Mouse (Mus musculus) hindbrain, embryonic 16.5 days (tissue): Measurements from ENCODE around the gene Med9. TPM values are rescaled to one million over a fixed set of nuclear protein-coding genes. Genes with fewer than 3 reads are reported as not detected.

ENCODE experiments used
- ATAC-seq: fragments of 200-750 bp; cut with Nextera tagmentation; 2 replicates; pipeline ENCODE4 v1.8.0; 2017; ENCODE audit warnings: moderate TSS enrichment, moderate library complexity
- H3K27ac ChIP-seq: fragments of 300-500 bp; sonication (generic); 2 replicates; pipeline ENCODE4 v1.5.1; 2014; ENCODE audit warnings: low read depth, mild to moderate bottlenecking, control low read depth, low read length, moderate library complexity
- H3K27me3 ChIP-seq: fragments of 300-500 bp; sonication (generic); replicated peaks from 2 replicates; pipeline ENCODE4 v1.6.1; 2014; ENCODE audit warnings: low read length; ENCODE audit not compliant: control insufficient read depth, insufficient read depth
- H3K36me3 ChIP-seq: fragments of 300-500 bp; sonication (generic); 2 replicates; pipeline ENCODE4 v1.6.1; 2014; ENCODE audit warnings: mild to moderate bottlenecking, low read length, moderate library complexity, mixed read lengths; ENCODE audit not compliant: control insufficient read depth, insufficient read depth
- H3K4me1 ChIP-seq: fragments of 300-500 bp; sonication (generic); 2 replicates; pipeline ENCODE4 v1.6.1; 2014; ENCODE audit warnings: low read depth, low read length; ENCODE audit not compliant: control insufficient read depth, insufficient read depth
- H3K4me2 ChIP-seq: fragments of 300-500 bp; sonication (generic); 2 replicates; pipeline ENCODE4 v1.6.1; 2014; ENCODE audit warnings: mild to moderate bottlenecking, low read length, control low read depth, moderate library complexity
- H3K4me3 ChIP-seq: fragments of 300-500 bp; sonication (generic); 2 replicates; pipeline ENCODE4 v1.5.1; 2014; ENCODE audit warnings: mild to moderate bottlenecking, low read length, control low read depth, moderate library complexity
- H3K9ac ChIP-seq: fragments of 300-500 bp; sonication (generic); 2 replicates; pipeline ENCODE4 v1.6.1; 2014; ENCODE audit warnings: low read depth, mild to moderate bottlenecking, control low read depth, low read length, moderate library complexity
- H3K9me3 ChIP-seq: fragments of 300-500 bp; sonication (generic); 2 replicates; pipeline ENCODE4 v1.6.1; 2014; ENCODE audit warnings: mild to moderate bottlenecking, low read length, moderate library complexity; ENCODE audit not compliant: control insufficient read depth
- WGBS: fragments of 180-500 bp; shearing (Covaris S2); extraction: QIAGEN DNeasy Blood & Tissue Kit; methylation state at CpG from one replicate; pipeline ENCODE4 v1.1.7; 2014; 5-methylcytosine and 5-hydroxymethylcytosine counted together
- polyA plus RNA-seq: library from polyadenylated mRNA; unstranded; fragments of >200 nt; fragmentation: Nextera tagmentation; extraction: Ambion mirVana; gene quantifications from 2 replicates; pipeline ENCODE4 v1.2.1, GENCODE M21; 2015

Med9 gene
- polyA plus RNA-seq, 1 experiment from 2014 or later: 40.4 TPM

GRCm38 (mm10) chr11:60003811-60004210 is 55.8 kb downstream of the Med9 start:
- Histone ChIP-seq H3K27ac (no peak overlapping the region), H3K27me3 (no peaks in the 10 kb centered on the region), H3K4me2 (no peak overlapping the region), H3K4me1 (peaks cover 1% of the 10 kb centered on the region), H3K4me3 (no peak overlapping the region), H3K9ac (no peak overlapping the region), H3K9me3 (no peaks in the 10 kb centered on the region), H3K36me3 (no peaks in the 10 kb centered on the region)
- WGBS: 91% methylated on average over 8 of the region's 8 CpGs
- ATAC-seq: no peak

DNA sequence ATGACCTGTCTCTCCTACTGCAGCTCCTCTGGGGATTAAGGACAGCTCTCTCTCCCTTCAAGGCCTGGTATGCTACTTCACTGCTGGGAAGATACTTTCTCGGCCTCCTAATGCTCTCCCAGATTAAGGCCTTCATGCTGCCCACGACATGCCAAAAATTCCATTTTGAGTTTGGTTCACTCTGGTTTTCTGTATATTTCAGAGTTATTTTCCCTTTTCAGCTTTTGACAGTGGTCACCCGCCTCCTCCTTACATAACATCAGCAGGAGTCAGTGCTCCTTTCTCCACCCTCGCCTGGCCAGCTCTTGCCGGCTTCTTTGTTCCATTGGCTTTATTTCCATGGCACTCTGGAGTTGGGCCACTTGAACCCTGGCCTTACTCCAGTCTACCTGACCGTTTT is 56.7 kb downstream of the Med9 start:
- no peaks in the 10 kb centered on the region for H3K27me3 ChIP-seq
- no peak overlapping the region for H3K27ac ChIP-seq
- 57% methylated on average over 6 of the region's 6 CpGs for WGBS
- no peak overlapping the region for H3K9ac ChIP-seq
- H3K4me2 ChIP-seq: no peak overlapping the region
- H3K9me3 ChIP-seq: no peaks in the 10 kb centered on the region
- H3K4me1 ChIP-seq: peaks cover 8% of the 10 kb centered on the region
- no peak overlapping the region for H3K4me3 ChIP-seq
- no peaks in the 10 kb centered on the region for H3K36me3 ChIP-seq
- ATAC-seq: no peak

DNA sequence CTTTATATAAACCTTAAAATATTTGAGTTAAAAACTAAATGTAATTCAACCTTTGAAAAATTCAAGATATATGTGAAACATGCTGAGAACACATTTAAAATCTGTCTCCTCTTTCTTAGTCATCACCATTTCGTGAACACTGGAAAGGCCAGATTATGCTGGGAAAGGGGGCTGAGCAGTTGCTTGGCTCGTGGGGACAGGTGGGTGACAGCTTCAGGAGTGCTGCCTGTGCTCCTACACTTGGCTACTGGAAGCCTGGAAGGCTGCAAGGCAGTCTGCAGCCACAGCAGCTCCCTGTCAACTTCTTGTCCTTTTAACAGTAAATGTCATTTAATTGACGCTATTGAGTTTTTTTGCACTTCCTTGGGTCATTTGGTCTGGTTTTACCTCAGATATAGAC is 57.9 kb downstream of the Med9 start:
- H3K4me2 ChIP-seq: no peak overlapping the region
- H3K9ac ChIP-seq: no peak overlapping the region
- H3K27me3 ChIP-seq: no peaks in the 10 kb centered on the region
- no peaks in the 10 kb centered on the region for H3K36me3 ChIP-seq
- no peak overlapping the region for H3K27ac ChIP-seq
- no peak overlapping the region for H3K4me3 ChIP-seq
- 77% methylated on average over 3 of the region's 3 CpGs for WGBS
- H3K4me1 ChIP-seq: peaks cover 8% of the 10 kb centered on the region
- ATAC-seq: no peak
- no peaks in the 10 kb centered on the region for H3K9me3 ChIP-seq

- Histone ChIP-seq H3K4me3 (no peak overlapping the region), H3K27me3 (no peaks in the 10 kb centered on the region), H3K4me2 (no peak overlapping the region), H3K36me3 (no peaks in the 10 kb centered on the region), H3K4me1 (peaks cover 8% of the 10 kb centered on the region), H3K27ac (no peak overlapping the region), H3K9ac (no peak overlapping the region), H3K9me3 (no peaks in the 10 kb centered on the region)
- ATAC-seq: no peak
- WGBS: 55% methylated on average over 3 of the region's 3 CpGs
Measured at GRCm38 (mm10) chr11:60009451-60009850, 61.4 kb downstream of the Med9 start.

- Histone ChIP-seq H3K27me3 (no peaks in the 10 kb centered on the region), H3K9me3 (no peaks in the 10 kb centered on the region), H3K4me1 (peaks cover 8% of the 10 kb centered on the region), H3K4me3 (no peak overlapping the region), H3K4me2 (no peak overlapping the region), H3K27ac (no peak overlapping the region), H3K36me3 (no peaks in the 10 kb centered on the region), H3K9ac (no peak overlapping the region)
- ATAC-seq: no peak; the same call in 1 of the 2 replicates
- WGBS: 75% methylated on average over 3 of the region's 3 CpGs
Measured at GRCm38 (mm10) chr11:60011516-60011915, 63.5 kb downstream of the Med9 start.

Other genes starting within 250 kb of the Med9 start
- gene Pld6, start 160.6 kb upstream of the Med9 start, polyA plus RNA-seq: 21.3 and 25.2 TPM in 2 replicates
- 44.2 and 46.1 TPM in 2 replicates for gene Flcn, start 138.2 kb upstream of the Med9 start, polyA plus RNA-seq
- gene Nt5m, start 108.8 kb upstream of the Med9 start, polyA plus RNA-seq: 74.2 and 85.4 TPM in 2 replicates
- gene Cops3, start 108.4 kb upstream of the Med9 start, polyA plus RNA-seq: 178 and 181 TPM in 2 replicates
- 1.4 TPM in 2 replicates for gene Rasd1, start 16.7 kb downstream of the Med9 start, polyA plus RNA-seq
- gene Pemt, start 98.3 kb downstream of the Med9 start, polyA plus RNA-seq: 8.3 and 9.1 TPM in 2 replicates
- gene Rai1, start 156.8 kb downstream of the Med9 start, polyA plus RNA-seq: 24.3 and 28.0 TPM in 2 replicates